Mouse (Mus musculus): ENCODE results near the gene Nrm.

Nrm gene

DNA sequence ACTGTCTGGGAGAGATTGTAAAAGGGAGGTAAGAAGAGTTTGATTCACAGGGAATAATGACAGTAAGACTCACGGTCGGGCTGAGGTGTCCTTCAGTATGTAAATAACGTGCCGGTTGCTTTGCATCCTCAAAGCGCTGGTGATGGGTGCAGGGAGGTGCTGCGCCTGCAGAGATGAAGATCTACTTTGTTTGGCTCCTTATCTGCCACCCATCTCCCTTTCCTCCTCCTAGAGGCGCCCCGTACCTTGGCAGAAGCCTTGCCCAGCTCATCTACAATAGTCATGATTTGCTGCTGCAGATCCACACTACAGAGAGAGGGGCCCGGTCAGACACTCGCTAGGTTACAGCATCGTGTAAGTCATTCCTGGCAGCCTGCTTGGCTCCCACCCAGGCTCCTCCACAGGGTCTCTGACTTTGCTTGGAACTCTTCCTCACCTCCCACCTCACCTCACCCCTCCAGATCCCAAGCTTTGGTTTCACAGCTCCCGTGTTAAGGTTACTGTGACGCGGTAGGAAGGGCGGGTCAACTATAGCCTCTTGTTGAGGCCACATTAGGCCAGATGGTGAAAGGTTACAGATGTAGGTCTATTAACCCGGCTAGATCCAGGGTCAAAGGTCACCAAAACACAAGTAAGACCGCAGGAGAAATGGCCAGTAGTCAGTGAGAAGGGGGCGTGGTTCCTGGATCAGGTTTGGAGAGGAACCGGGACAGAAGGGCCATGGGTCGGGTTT, 48.2 kb downstream of the Nrm start:
- DNase-seq: no peak

DNA sequence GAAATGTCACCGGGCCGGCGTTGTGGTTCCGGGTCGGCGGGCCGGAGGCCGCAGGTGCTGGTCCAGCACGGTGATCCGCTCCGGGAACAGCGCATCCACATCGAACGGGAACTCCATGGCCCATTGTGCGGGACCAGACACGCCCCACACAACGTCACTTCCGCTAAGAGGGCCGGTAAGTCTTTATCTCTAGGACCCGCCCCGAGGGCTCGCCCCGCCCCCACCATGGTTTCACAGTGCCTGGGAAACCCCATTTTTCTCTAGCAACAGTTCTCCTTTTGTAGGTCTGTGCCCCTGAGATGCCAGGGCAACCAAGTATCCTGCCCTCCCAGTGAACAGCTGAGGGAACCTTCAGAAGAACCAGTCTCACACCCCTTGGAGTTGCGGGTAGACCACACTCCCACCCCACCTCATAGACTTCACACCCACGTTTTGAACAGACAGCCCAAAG, 48.8 kb downstream of the Nrm start, which contains the start of gene Atat1:
Gene Atat1, minus strand, starts transcription at position 157 of the 451 bp plus-strand sequence.
- DNase-seq: peak; percentile 87

DNA sequence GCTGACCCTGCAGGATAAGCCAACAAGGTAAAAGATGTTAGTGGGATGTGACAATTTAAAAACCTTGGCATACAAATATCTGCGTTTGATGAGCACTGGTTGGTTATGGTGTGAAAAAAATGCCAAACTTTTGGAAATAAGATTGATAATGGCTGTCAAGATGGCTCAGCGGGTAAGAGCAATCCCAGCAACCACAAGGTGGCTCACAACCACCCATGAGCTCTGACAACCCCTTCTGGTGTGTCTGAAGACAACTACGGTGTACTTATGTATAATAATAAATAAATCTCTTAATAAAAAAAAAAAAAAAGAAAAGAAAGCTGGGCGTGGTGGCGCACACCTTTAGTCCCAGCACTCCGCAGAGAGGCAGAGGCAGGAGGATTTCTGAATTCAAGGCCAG, 53.9 kb downstream of the Nrm start:
- no peak for DNase-seq

Data from cerebellum, adult 9-10 months (tissue).